9 mouse cellular contexts compared by ENCODE assay signal in genomic region chr2:138405753-138406528, GRCm38 (mm10).
DNase-seq lines count a peak whose midpoint lies in the region; ATAC-seq lines count a peak whose summit lies in the region.
"Had no signal": no experiment of that assay in that cellular context is flagged by ENCODE, and none has a peak within 500 bp of the region (broad histone marks: within the 10 kb centered on the region; RNA-seq: fewer than 3 reads in every experiment).

No protein-coding gene starts in this region.

- H3K4me1 ChIP-seq in kidney, embryonic 16.5 days (ENCODE audit: insufficient read depth, low read length): no peaks in the 10 kb centered on the region
- H3K4me1 ChIP-seq in embryonic facial prominence, embryonic 15.5 days: no peaks in the 10 kb centered on the region
- peaks cover 3% of the 10 kb centered on the region; the same call in 1 of the 2 replicates for H3K4me1 ChIP-seq in midbrain, embryonic 11.5 days (ENCODE audit: control insufficient read depth, insufficient read depth, low read length)
- H3K4me1 ChIP-seq: megakaryocyte, embryonic 14.5 days had no signal

- DNase-seq in kidney, adult 8-10 months: no peak
- peak; percentile 23 to 49 for DNase-seq in layer of hippocampus, adult 8-10 months (ENCODE audit: low spot score in 2 of 2)
- peak; percentile 92 for DNase-seq in midbrain, embryonic 11.5 days (ENCODE audit: low spot score, missing footprints)
- no peak for DNase-seq in urinary bladder, adult 2 months (ENCODE audit: low spot score)
- no peak for DNase-seq in adrenal gland, adult 8-10 months
- no peak for DNase-seq in spleen, postnatal 10 days (ENCODE audit: low spot score in 2 of 2)

- H3K4me2 ChIP-seq in kidney, embryonic 16.5 days (replicated peaks; ENCODE audit: low read depth, low read length): no peak overlapping the region
- H3K4me2 ChIP-seq in embryonic facial prominence, embryonic 15.5 days (replicated peaks): no peak overlapping the region
- H3K4me2 ChIP-seq in midbrain, embryonic 11.5 days: no peak overlapping the region

- no peak overlapping the region for H3K9ac ChIP-seq in kidney, embryonic 16.5 days (replicated peaks; ENCODE audit: low read length)
- H3K9ac ChIP-seq in embryonic facial prominence, embryonic 15.5 days: no peak overlapping the region
- no peak overlapping the region for H3K9ac ChIP-seq in midbrain, embryonic 11.5 days (ENCODE audit: low read length)

- no peak overlapping the region for H3K4me3 ChIP-seq in kidney, embryonic 16.5 days (ENCODE audit: low read length)
- no peak overlapping the region for H3K4me3 ChIP-seq in embryonic facial prominence, embryonic 15.5 days (replicated peaks)
- no peak overlapping the region for H3K4me3 ChIP-seq in midbrain, embryonic 11.5 days (ENCODE audit: low read depth, low read length)
- H3K4me3 ChIP-seq: megakaryocyte, embryonic 14.5 days had no signal

- no peaks in the 10 kb centered on the region for H3K9me3 ChIP-seq in kidney, embryonic 16.5 days (ENCODE audit: low read length)
- no peaks in the 10 kb centered on the region for H3K9me3 ChIP-seq in embryonic facial prominence, embryonic 15.5 days (replicated peaks)
- no peaks in the 10 kb centered on the region for H3K9me3 ChIP-seq in midbrain, embryonic 11.5 days (ENCODE audit: control insufficient read depth, low read length)

- H3K36me3 ChIP-seq in kidney, embryonic 16.5 days (ENCODE audit: insufficient read depth, low read length): no peaks in the 10 kb centered on the region
- H3K36me3 ChIP-seq in embryonic facial prominence, embryonic 15.5 days: no peaks in the 10 kb centered on the region
- H3K36me3 ChIP-seq in midbrain, embryonic 11.5 days (ENCODE audit: control insufficient read depth, insufficient read depth, low read length): no peaks in the 10 kb centered on the region

- peak; percentile 77; the same call in 1 of the 2 replicates for ATAC-seq in kidney, embryonic 16.5 days (ENCODE audit: low FRiP score, low TSS enrichment)
- peak; percentile 69; the same call in 1 of the 2 replicates for ATAC-seq in embryonic facial prominence, embryonic 15.5 days (ENCODE audit: insufficient number of reproducible peaks, low FRiP score, low TSS enrichment, low read depth)
- ATAC-seq in midbrain, embryonic 11.5 days (ENCODE audit: low FRiP score): peak; percentile 95

- no peaks in the 10 kb centered on the region for H3K27me3 ChIP-seq in kidney, embryonic 16.5 days (ENCODE audit: insufficient read depth, low read length)
- H3K27me3 ChIP-seq in embryonic facial prominence, embryonic 15.5 days: no peaks in the 10 kb centered on the region
- H3K27me3 ChIP-seq in midbrain, embryonic 11.5 days (ENCODE audit: control insufficient read depth, insufficient read depth, low read length): no peaks in the 10 kb centered on the region
- H3K27me3 ChIP-seq: megakaryocyte, embryonic 14.5 days had no signal

- no peak overlapping the region for H3K27ac ChIP-seq in kidney, embryonic 16.5 days (ENCODE audit: low read length)
- no peak overlapping the region for H3K27ac ChIP-seq in embryonic facial prominence, embryonic 15.5 days (replicated peaks)
- H3K27ac ChIP-seq in midbrain, embryonic 11.5 days (ENCODE audit: low read depth, low read length): no peak overlapping the region

- 13% methylated on average over 4 of the region's 4 CpGs for WGBS in kidney, embryonic 16.5 days
- WGBS in embryonic facial prominence, embryonic 15.5 days: 8% methylated on average over 4 of the region's 4 CpGs
- 11% methylated on average over 4 of the region's 4 CpGs for WGBS in midbrain, embryonic 11.5 days

Comparison
In these comparisons a context has a peak if more than half of its experiments do, and no peak if none do; other contexts are left out.
1. DNase-seq: peak in layer of hippocampus, adult 8-10 months (2 of 2) and midbrain, embryonic 11.5 days (single experiment); none in kidney, adult 8-10 months (0 of 2), urinary bladder, adult 2 months (single experiment), adrenal gland, adult 8-10 months (single experiment) and spleen, postnatal 10 days (0 of 2).
2. Peak in every context shown above with its lines, with median percentiles within 50 percentile points of each other: ATAC-seq.